Mouse (Mus musculus) myocyte (in vitro differentiated cells): ENCODE data around the gene Ddr2. TPM values are rescaled to one million over a fixed set of nuclear protein-coding genes. Genes with fewer than 3 reads are reported as not detected.

ENCODE experiments used
- H3K27me3 ChIP-seq: one replicate; pipeline ENCODE4 v1.6.1; 2011; ENCODE audit not compliant: control insufficient read depth, insufficient read depth, insufficient read length
- H3K36me3 ChIP-seq: one replicate; pipeline ENCODE4 v1.6.1; 2011; ENCODE audit not compliant: control insufficient read depth, insufficient read depth
- H3K4me2 ChIP-seq: one replicate; pipeline ENCODE4 v1.6.1; 2011; ENCODE audit warnings: low read depth, control low read depth
- H3K4me3 ChIP-seq: one replicate; pipeline ENCODE4 v1.5.1; 2011; ENCODE audit warnings: mild to moderate bottlenecking, control low read depth, moderate library complexity
- H3K79me2 ChIP-seq: one replicate; pipeline ENCODE4 v1.6.1; 2011; ENCODE audit not compliant: control insufficient read depth, insufficient read depth
- H3ac ChIP-seq: one replicate; pipeline ENCODE4 v1.6.1; 2011; ENCODE audit not compliant: control insufficient read depth, insufficient read length
- CEBPB ChIP-seq: IDR thresholded peaks from 2 replicates; pipeline ENCODE4 v1.6.1; 2011; ENCODE audit warnings: mild to moderate bottlenecking, moderate library complexity; ENCODE audit not compliant: poor library complexity, insufficient read depth, severe bottlenecking
- E2F4 ChIP-seq: IDR thresholded peaks from one replicate; pipeline ENCODE4 v1.6.1; 2011; ENCODE audit warnings: mild to moderate bottlenecking, control low read depth, moderate library complexity; ENCODE audit not compliant: insufficient read depth
- MAX ChIP-seq: IDR thresholded peaks from one replicate; pipeline ENCODE4 v1.6.1; 2011; ENCODE audit warnings: low read depth, mild to moderate bottlenecking, control low read depth
- MYOD1 ChIP-seq, 3 experiments: IDR thresholded peaks; one replicate each; pipeline ENCODE4 v1.6.1; 2011; ENCODE audit warnings: control low read depth in 2 of 3, low read depth in 2 of 3, mild to moderate bottlenecking in 2 of 3, moderate library complexity in 1 of 3; ENCODE audit not compliant: insufficient read length in 2 of 3, control insufficient read depth in 1 of 3
- MYOG ChIP-seq, 3 experiments: IDR thresholded peaks; one replicate each; pipeline ENCODE4 v1.6.1; 2011; ENCODE audit warnings: control low read depth in 2 of 3, low read depth in 2 of 3, mild to moderate bottlenecking in 2 of 3; ENCODE audit not compliant: insufficient read length in 2 of 3, control insufficient read depth in 1 of 3, insufficient read depth in 1 of 3
- POLR2A ChIP-seq: IDR thresholded peaks from one replicate; pipeline ENCODE4 v1.6.1; 2011; ENCODE audit warnings: low read depth, mild to moderate bottlenecking, control low read depth, moderate library complexity; ENCODE audit not compliant: insufficient read length
- POLR2AphosphoS2 ChIP-seq: IDR thresholded peaks from one replicate; pipeline ENCODE4 v1.6.1; 2011; ENCODE audit warnings: low read depth, control low read depth; ENCODE audit not compliant: insufficient read length
- REST ChIP-seq: IDR thresholded peaks from one replicate; pipeline ENCODE4 v1.6.1; 2011; ENCODE audit warnings: mild to moderate bottlenecking, control low read depth, moderate library complexity; ENCODE audit not compliant: insufficient read depth, insufficient read length
- SRF ChIP-seq: IDR thresholded peaks from one replicate; pipeline ENCODE4 v1.6.1; 2011; ENCODE audit warnings: low read depth; ENCODE audit not compliant: control insufficient read depth, insufficient read length
- TCF12 ChIP-seq: IDR thresholded peaks from one replicate; pipeline ENCODE4 v1.6.1; 2011; ENCODE audit warnings: mild to moderate bottlenecking, control low read depth; ENCODE audit not compliant: poor library complexity, insufficient read depth, severe bottlenecking
- TCF3 ChIP-seq: IDR thresholded peaks from one replicate; pipeline ENCODE4 v1.6.1; 2011; ENCODE audit warnings: low read depth, control low read depth; ENCODE audit not compliant: insufficient read length
- USF1 ChIP-seq: IDR thresholded peaks from one replicate; pipeline ENCODE4 v1.6.1; 2011; ENCODE audit warnings: low read depth, mild to moderate bottlenecking, control low read depth, moderate library complexity
- polyA plus RNA-seq: library from polyadenylated mRNA; unstranded; fragments of >200 nt; fragmentation: generic; extraction: Trizol; gene quantifications from one replicate; pipeline ENCODE4 v1.2.1, GENCODE M21; 2012; ENCODE audit warnings: missing spikeins

Gene Ddr2
- polyA plus RNA-seq, 1 experiment: 33.8 TPM

GRCm38 (mm10) chr1:170034961-170035360 is 75.6 kb downstream of the Ddr2 start:
- Histone ChIP-seq H3K4me2 (no peak overlapping the region), H3ac (no peak overlapping the region), H3K79me2 (peaks cover 22% of the 10 kb centered on the region), H3K36me3 (peaks cover 20% of the 10 kb centered on the region), H3K4me3 (no peak overlapping the region), H3K27me3 (no peaks in the 10 kb centered on the region)
- no peak for TF ChIP-seq MAX

DNA sequence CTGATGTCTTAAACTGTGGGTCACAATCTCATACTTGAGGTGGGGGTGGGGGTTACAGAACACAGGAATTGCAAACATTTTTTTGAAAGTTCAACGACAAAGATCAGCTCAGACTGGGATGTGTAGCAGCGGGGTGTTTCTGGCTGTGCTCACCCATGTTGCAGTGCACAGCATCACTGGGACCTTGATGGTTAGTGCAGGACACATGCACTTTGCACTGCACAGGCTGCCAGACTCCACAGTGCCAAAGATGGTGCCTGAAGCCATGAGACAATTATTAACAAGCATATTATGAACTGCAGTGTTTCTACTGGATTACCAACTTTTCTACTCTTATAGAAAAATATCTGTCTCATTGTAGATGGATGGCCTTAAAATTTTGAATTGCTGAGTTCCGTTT is 78.9 kb downstream of the Ddr2 start:
- H3K79me2 ChIP-seq: peaks cover 12% of the 10 kb centered on the region
- H3K27me3 ChIP-seq: no peaks in the 10 kb centered on the region
- H3K4me3 ChIP-seq: no peak overlapping the region
- peaks cover 22% of the 10 kb centered on the region for H3K36me3 ChIP-seq
- no peak overlapping the region for H3K4me2 ChIP-seq
- no peak overlapping the region for H3ac ChIP-seq
- TF ChIP-seq MAX: no peak
- no peak for TF ChIP-seq MYOD1 (IDR thresholded peaks at IDR 0.05; ENCODE audit: control insufficient read depth in 1 of 3, insufficient read length in 2 of 3, low read depth in 2 of 3)
- no peak for TF ChIP-seq SRF
- TF ChIP-seq TCF12: no peak
- no peak for TF ChIP-seq POLR2AphosphoS2
- no peak for TF ChIP-seq TCF3
- no peak for TF ChIP-seq USF1
- no peak for TF ChIP-seq REST
- TF ChIP-seq CEBPB: no peak
- no peak for TF ChIP-seq POLR2A
- no peak for TF ChIP-seq MYOG (IDR thresholded peaks at IDR 0.05; ENCODE audit: control insufficient read depth in 1 of 3, insufficient read depth in 1 of 3, insufficient read length in 2 of 3, low read depth in 2 of 3)
- TF ChIP-seq E2F4: no peak

DNA sequence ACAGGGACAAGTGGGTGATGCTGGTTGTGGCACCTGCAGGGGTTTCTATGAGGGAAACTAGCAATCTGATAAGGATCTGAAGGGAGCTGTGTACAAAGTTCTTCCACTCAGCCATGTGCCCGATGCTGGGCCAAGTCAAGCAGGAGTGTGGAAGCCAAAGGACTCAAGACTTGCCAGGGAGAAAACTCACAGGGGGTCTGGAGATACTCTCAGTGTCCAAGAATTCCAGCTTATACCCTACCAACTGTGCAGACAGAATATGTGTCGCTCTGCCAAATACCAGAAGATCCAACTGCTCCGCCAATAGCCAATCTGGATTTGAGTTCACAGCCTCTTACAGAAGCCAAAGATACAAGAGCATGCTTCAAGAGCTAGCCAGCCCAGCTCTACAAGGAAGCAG is 95.8 kb downstream of the Ddr2 start:
- Histone ChIP-seq H3K79me2 (peaks cover 5% of the 10 kb centered on the region), H3K4me3 (no peak overlapping the region), H3K27me3 (no peaks in the 10 kb centered on the region), H3K36me3 (peaks cover 5% of the 10 kb centered on the region), H3K4me2 (no peak overlapping the region), H3ac (no peak overlapping the region)
- no peak for TF ChIP-seq TCF3

GRCm38 (mm10) chr1:170010716-170011505 is 99.7 kb downstream of the Ddr2 start:
- Histone ChIP-seq H3K4me3 (no peak overlapping the region), H3K36me3 (peaks cover 10% of the 10 kb centered on the region), H3K79me2 (peaks cover 11% of the 10 kb centered on the region), H3K4me2 (no peak overlapping the region), H3K27me3 (no peaks in the 10 kb centered on the region), H3ac (no peak overlapping the region)
- TF ChIP-seq MYOG (IDR thresholded peaks at IDR 0.05; ENCODE audit: control insufficient read depth in 1 of 3, insufficient read depth in 1 of 3, insufficient read length in 2 of 3, low read depth in 2 of 3) (peak in 1 of 3 experiments; percentile 17), CEBPB (no peak)

- peaks cover 6% of the 10 kb centered on the region for H3K79me2 ChIP-seq
- no peak overlapping the region for H3K4me3 ChIP-seq
- H3K27me3 ChIP-seq: no peaks in the 10 kb centered on the region
- TF ChIP-seq MYOG (IDR thresholded peaks at IDR 0.05; ENCODE audit: control insufficient read depth in 1 of 3, insufficient read depth in 1 of 3, insufficient read length in 2 of 3, low read depth in 2 of 3) (no peak), POLR2A (no peak), MAX (no peak), E2F4 (no peak), REST (no peak), SRF (no peak), TCF3 (no peak), TCF12 (no peak), CEBPB (no peak), MYOD1 (IDR thresholded peaks at IDR 0.05; ENCODE audit: control insufficient read depth in 1 of 3, insufficient read length in 2 of 3, low read depth in 2 of 3) (no peak), POLR2AphosphoS2 (no peak), USF1 (no peak)
- H3ac ChIP-seq: no peak overlapping the region
- no peak overlapping the region for H3K4me2 ChIP-seq
- H3K36me3 ChIP-seq: peaks cover 19% of the 10 kb centered on the region
Observed at GRCm38 (mm10) chr1:170009296-170009695, 101.3 kb downstream of the Ddr2 start.
